Mouse (Mus musculus): ENCODE data around the gene Btg2. TPM values are rescaled to one million over a fixed set of nuclear protein-coding genes. Genes with fewer than 3 reads are reported as not detected.

Btg2 gene
- polyA plus RNA-seq, 2 experiments = 18.6 to 26.4 TPM

GRCm38 (mm10) chr1:134107777-134108176, 28.9 kb upstream of the Btg2 start:
- no peak overlapping the region for H3K9ac ChIP-seq (ENCODE audit: low read depth, low read length, severe bottlenecking)
- H3K4me1 ChIP-seq (ENCODE audit: control insufficient read depth, insufficient read depth, low read length) = no peaks in the 10 kb centered on the region; the same call in 1 of the 2 replicates
- WGBS = 87% methylated on average over 7 of the region's 7 CpGs
- no peak overlapping the region for H3K4me3 ChIP-seq (replicated peaks; ENCODE audit: low read length)
- DNase-seq (ENCODE audit: low spot score) (no peak), ATAC-seq (ENCODE audit: low FRiP score, low read depth) (no peak)
- H3K27ac ChIP-seq (replicated peaks; ENCODE audit: low read depth, low read length) = no peak overlapping the region
- TF ChIP-seq POLR2A (IDR thresholded peaks at IDR 0.05; ENCODE audit: borderline replicate concordance, extremely low read depth, insufficient read depth, insufficient read length) = no peak
- no peaks in the 10 kb centered on the region for H3K27me3 ChIP-seq (ENCODE audit: control insufficient read depth, insufficient read depth, low read length)
- H3K4me2 ChIP-seq (replicated peaks; ENCODE audit: low read depth, low read length, severe bottlenecking) = no peak overlapping the region
- no peaks in the 10 kb centered on the region for H3K36me3 ChIP-seq (ENCODE audit: control insufficient read depth, insufficient read depth, low read length)
- H3K9me3 ChIP-seq (ENCODE audit: control insufficient read depth, low read length) = no peaks in the 10 kb centered on the region

GRCm38 (mm10) chr1:134106719-134107118, 27.8 kb upstream of the Btg2 start:
- H3K9ac ChIP-seq (ENCODE audit: low read depth, low read length, severe bottlenecking) = no peak overlapping the region
- ATAC-seq (ENCODE audit: low FRiP score, low read depth) = 0 out of 2 replicates have a peak, but pooled peaks have one; percentile 23
- H3K4me3 ChIP-seq (replicated peaks; ENCODE audit: low read length) = no peak overlapping the region
- H3K4me2 ChIP-seq (replicated peaks; ENCODE audit: low read depth, low read length, severe bottlenecking) = no peak overlapping the region
- H3K4me1 ChIP-seq (ENCODE audit: control insufficient read depth, insufficient read depth, low read length) = no peaks in the 10 kb centered on the region; the same call in 1 of the 2 replicates
- no peaks in the 10 kb centered on the region for H3K9me3 ChIP-seq (ENCODE audit: control insufficient read depth, low read length)
- no peak for TF ChIP-seq POLR2A (IDR thresholded peaks at IDR 0.05; ENCODE audit: borderline replicate concordance, extremely low read depth, insufficient read depth, insufficient read length)
- WGBS = 3% methylated on average over 5 of the region's 5 CpGs
- H3K27me3 ChIP-seq (ENCODE audit: control insufficient read depth, insufficient read depth, low read length) = no peaks in the 10 kb centered on the region
- H3K36me3 ChIP-seq (ENCODE audit: control insufficient read depth, insufficient read depth, low read length) = no peaks in the 10 kb centered on the region
- DNase-seq (ENCODE audit: low spot score) = peak; percentile 69
- H3K27ac ChIP-seq (replicated peaks; ENCODE audit: low read depth, low read length) = no peak overlapping the region

GRCm38 (mm10) chr1:134105764-134106430, 27.0 kb upstream of the Btg2 start:
- no peaks in the 10 kb centered on the region for H3K27me3 ChIP-seq (ENCODE audit: control insufficient read depth, insufficient read depth, low read length)
- TF ChIP-seq POLR2A (IDR thresholded peaks at IDR 0.05; ENCODE audit: borderline replicate concordance, extremely low read depth, insufficient read depth, insufficient read length) = no peak
- no peak overlapping the region for H3K27ac ChIP-seq (replicated peaks; ENCODE audit: low read depth, low read length)
- no peaks in the 10 kb centered on the region for H3K36me3 ChIP-seq (ENCODE audit: control insufficient read depth, insufficient read depth, low read length)
- H3K4me1 ChIP-seq (ENCODE audit: control insufficient read depth, insufficient read depth, low read length) = no peaks in the 10 kb centered on the region; the same call in 1 of the 2 replicates
- no peaks in the 10 kb centered on the region for H3K9me3 ChIP-seq (ENCODE audit: control insufficient read depth, low read length)
- no peak overlapping the region for H3K9ac ChIP-seq (ENCODE audit: low read depth, low read length, severe bottlenecking)
- no peak overlapping the region for H3K4me3 ChIP-seq (replicated peaks; ENCODE audit: low read length)
- DNase-seq (ENCODE audit: low spot score) (no peak), ATAC-seq (ENCODE audit: low FRiP score, low read depth) (0 out of 2 replicates have a peak, but pooled peaks have one; percentile 4)
- no peak overlapping the region for H3K4me2 ChIP-seq (replicated peaks; ENCODE audit: low read depth, low read length, severe bottlenecking)
- 50% methylated on average over 3 of the region's 3 CpGs for WGBS

GRCm38 (mm10) chr1:134105043-134105763, 26.3 kb upstream of the Btg2 start:
- no peak overlapping the region for H3K4me2 ChIP-seq (replicated peaks; ENCODE audit: low read depth, low read length, severe bottlenecking)
- H3K4me1 ChIP-seq (ENCODE audit: control insufficient read depth, insufficient read depth, low read length) = peaks cover 3% of the 10 kb centered on the region
- no peak for DNase-seq (ENCODE audit: low spot score)
- H3K27ac ChIP-seq (replicated peaks; ENCODE audit: low read depth, low read length) = no peak overlapping the region
- H3K9me3 ChIP-seq (ENCODE audit: control insufficient read depth, low read length) = no peaks in the 10 kb centered on the region
- WGBS = 78% methylated on average over 11 of the region's 11 CpGs
- no peak overlapping the region for H3K9ac ChIP-seq (ENCODE audit: low read depth, low read length, severe bottlenecking)
- H3K27me3 ChIP-seq (ENCODE audit: control insufficient read depth, insufficient read depth, low read length) = no peaks in the 10 kb centered on the region
- no peak for TF ChIP-seq POLR2A (IDR thresholded peaks at IDR 0.05; ENCODE audit: borderline replicate concordance, extremely low read depth, insufficient read depth, insufficient read length)
- ATAC-seq (ENCODE audit: low FRiP score, low read depth) = no peak
- no peak overlapping the region for H3K4me3 ChIP-seq (replicated peaks; ENCODE audit: low read length)
- H3K36me3 ChIP-seq (ENCODE audit: control insufficient read depth, insufficient read depth, low read length) = no peaks in the 10 kb centered on the region

GRCm38 (mm10) chr1:134103861-134104260, 24.9 kb upstream of the Btg2 start:
- no peaks in the 10 kb centered on the region for H3K36me3 ChIP-seq (ENCODE audit: control insufficient read depth, insufficient read depth, low read length)
- DNase-seq (ENCODE audit: low spot score) (peak; percentile 14), ATAC-seq (ENCODE audit: low FRiP score, low read depth) (no peak)
- H3K9me3 ChIP-seq (ENCODE audit: control insufficient read depth, low read length) = no peaks in the 10 kb centered on the region
- no peak overlapping the region for H3K27ac ChIP-seq (replicated peaks; ENCODE audit: low read depth, low read length)
- TF ChIP-seq POLR2A (IDR thresholded peaks at IDR 0.05; ENCODE audit: borderline replicate concordance, extremely low read depth, insufficient read depth, insufficient read length) = no peak
- no peaks in the 10 kb centered on the region for H3K27me3 ChIP-seq (ENCODE audit: control insufficient read depth, insufficient read depth, low read length)
- H3K9ac ChIP-seq (ENCODE audit: low read depth, low read length, severe bottlenecking) = no peak overlapping the region
- 75% methylated on average over 5 of the region's 5 CpGs for WGBS
- H3K4me2 ChIP-seq (replicated peaks; ENCODE audit: low read depth, low read length, severe bottlenecking) = no peak overlapping the region
- no peak overlapping the region for H3K4me3 ChIP-seq (replicated peaks; ENCODE audit: low read length)
- peaks cover 13% of the 10 kb centered on the region for H3K4me1 ChIP-seq (ENCODE audit: control insufficient read depth, insufficient read depth, low read length)

Data from limb, embryonic 14.5 days (tissue).